Mouse (Mus musculus): ENCODE data around the gene Mia3.
A peak's percentile ranks its signal among the peaks of the same experiment; 100 is the strongest.
"Not testable (repeated sequence)": the region's sequence is repeated elsewhere in the genome, so short reads cannot be mapped to it uniquely, and the experiment has no call there.

The Mia3 gene

GRCm38 (mm10) chr1:183369427-183370014 lies at the start of gene Mia3:
TSS of gene Mia3 (minus strand) at chr1:183369553.
- peak; percentile 95 for DNase-seq (ENCODE audit: low read depth, low spot score)

GRCm38 (mm10) chr1:183417873-183418272 lies 48.5 kb upstream of the Mia3 start, which contains the start of gene Hhipl2:
TSS of gene Hhipl2 (plus strand) at chr1:183418215.
- no peak for DNase-seq (ENCODE audit: low read depth, low spot score)

- no peak for DNase-seq (ENCODE audit: low read depth, low spot score)
Observed at GRCm38 (mm10) chr1:183414081-183414727, 44.9 kb upstream of the Mia3 start.

- no peak for DNase-seq (ENCODE audit: low read depth, low spot score)
Observed at GRCm38 (mm10) chr1:183403396-183403795, 34.0 kb upstream of the Mia3 start.

GRCm38 (mm10) chr1:183388426-183389406 lies 19.4 kb upstream of the Mia3 start, which contains the start of gene Taf1a:
TSS of gene Taf1a (plus strand) at chr1:183388981.
- DNase-seq (ENCODE audit: low read depth, low spot score), result peak; percentile 98

- DNase-seq (ENCODE audit: low read depth, low spot score), result not testable (repeated sequence)
Observed at GRCm38 (mm10) chr1:183387421-183387820, 18.1 kb upstream of the Mia3 start.

- DNase-seq (ENCODE audit: low read depth, low spot score), result no peak
Observed at GRCm38 (mm10) chr1:183382621-183383020, 13.3 kb upstream of the Mia3 start.

- no peak for DNase-seq (ENCODE audit: low read depth, low spot score)
Observed at GRCm38 (mm10) chr1:183381816-183382215, 12.5 kb upstream of the Mia3 start.

- DNase-seq (ENCODE audit: low read depth, low spot score), result peak; percentile 88
Observed at GRCm38 (mm10) chr1:183379376-183379775, 10.0 kb upstream of the Mia3 start.

- peak; percentile 21 for DNase-seq (ENCODE audit: low read depth, low spot score)
Observed at GRCm38 (mm10) chr1:183378321-183378941, 9.1 kb upstream of the Mia3 start.

GRCm38 (mm10) chr1:183377045-183377444 lies 7.7 kb upstream of the Mia3 start:
- DNase-seq (ENCODE audit: low read depth, low spot score), result no peak

GRCm38 (mm10) chr1:183374728-183375127 lies 5.4 kb upstream of the Mia3 start:
- peak; percentile 53 for DNase-seq (ENCODE audit: low read depth, low spot score)

- DNase-seq (ENCODE audit: low read depth, low spot score), result peak; percentile 56
Observed at GRCm38 (mm10) chr1:183368601-183369400, 552 bp downstream of the Mia3 start.

GRCm38 (mm10) chr1:183366361-183366760 lies 3.0 kb downstream of the Mia3 start:
- no peak for DNase-seq (ENCODE audit: low read depth, low spot score)

GRCm38 (mm10) chr1:183363577-183363867 lies 5.8 kb downstream of the Mia3 start:
- DNase-seq (ENCODE audit: low read depth, low spot score), result no peak

- no peak for DNase-seq (ENCODE audit: low read depth, low spot score)
Observed at GRCm38 (mm10) chr1:183362729-183363576, 6.4 kb downstream of the Mia3 start.

GRCm38 (mm10) chr1:183362301-183362700 lies 7.1 kb downstream of the Mia3 start:
- no peak for DNase-seq (ENCODE audit: low read depth, low spot score)

- peak; percentile 64 for DNase-seq (ENCODE audit: low read depth, low spot score)
Observed at GRCm38 (mm10) chr1:183358901-183359300, 10.5 kb downstream of the Mia3 start.

- DNase-seq (ENCODE audit: low read depth, low spot score), result peak; percentile 76
Observed at GRCm38 (mm10) chr1:183349840-183350239, 19.5 kb downstream of the Mia3 start.

- no peak for DNase-seq (ENCODE audit: low read depth, low spot score)
Observed at GRCm38 (mm10) chr1:183345817-183346195, 23.5 kb downstream of the Mia3 start.

Data from R1 (cell line).